Mouse (Mus musculus): ENCODE measurements around the gene H2-Q1. TPM values are rescaled to one million over a fixed set of nuclear protein-coding genes. Genes with fewer than 3 reads are reported as not detected.
"Not testable (repeated sequence)": the region's sequence is repeated elsewhere in the genome, so short reads cannot be mapped to it uniquely, and the experiment has no call there.

The H2-Q1 gene
- polyA plus RNA-seq, 1 experiment from 2014 or later, result 1.0 TPM

- not testable (repeated sequence) for H3K9me3 ChIP-seq (replicated peaks); ATAC-seq; H3K36me3 ChIP-seq; H3K9ac ChIP-seq; H3K27ac ChIP-seq; H3K4me2 ChIP-seq; H3K4me3 ChIP-seq; H3K4me1 ChIP-seq; H3K27me3 ChIP-seq (replicated peaks)
- 35% methylated on average over 6 of the region's 6 CpGs for whole genome bisulfite sequencing (ENCODE audit: insufficient replicate concordance)
Measured at GRCm38 (mm10) chr17:35353275-35353674, 33.1 kb downstream of the H2-Q1 start.

- no peak overlapping the region for H3K4me2 ChIP-seq
- no peak for ATAC-seq
- H3K27ac ChIP-seq, result no peak overlapping the region
- H3K4me1 ChIP-seq, result no peaks in the 10 kb centered on the region
- no peaks in the 10 kb centered on the region for H3K36me3 ChIP-seq
- no peak overlapping the region for H3K9ac ChIP-seq
- 56% methylated on average over 2 of the region's 2 CpGs for WGBS (ENCODE audit: insufficient replicate concordance)
- H3K9me3 ChIP-seq (replicated peaks), result no peaks in the 10 kb centered on the region
- peaks cover 16% of the 10 kb centered on the region for H3K27me3 ChIP-seq (replicated peaks)
- H3K4me3 ChIP-seq, result no peak overlapping the region
Measured at GRCm38 (mm10) chr17:35354071-35354470, 33.9 kb downstream of the H2-Q1 start.

DNA sequence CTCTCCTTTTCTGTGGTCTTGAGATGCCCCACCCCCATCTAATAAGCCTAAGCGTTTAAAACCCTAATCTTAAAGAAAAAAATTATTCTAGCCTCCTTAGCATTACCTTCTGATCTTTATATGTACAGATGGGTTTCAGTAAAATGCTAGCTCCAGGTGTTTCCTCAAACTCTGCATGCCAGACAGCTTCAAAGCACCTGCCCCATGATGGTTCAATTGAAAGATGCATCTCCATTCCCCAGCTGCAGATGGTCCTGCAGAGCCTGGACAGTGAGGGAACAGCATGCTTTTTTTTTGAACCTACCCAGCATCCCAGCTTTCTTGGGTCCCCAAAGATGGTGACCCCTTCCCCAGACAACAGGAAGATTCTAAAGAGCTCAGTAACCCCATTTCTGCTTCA lies 36.9 kb downstream of the H2-Q1 start:
- 27% methylated on average over 1 of the region's 1 CpGs for WGBS (ENCODE audit: insufficient replicate concordance)
- ATAC-seq, result no peak

GRCm38 (mm10) chr17:35358763-35359469 lies 38.7 kb downstream of the H2-Q1 start:
- Histone ChIP-seq H3K27me3 (replicated peaks) (peaks cover 23% of the 10 kb centered on the region), H3K4me3 (peak overlapping the region; percentile 35), H3K9me3 (replicated peaks) (peaks cover 8% of the 10 kb centered on the region; the same call in 1 of the 2 replicates), H3K36me3 (no peaks in the 10 kb centered on the region), H3K9ac (0 out of 2 replicates have a peak overlapping the region, but pooled peaks have one; percentile 6), H3K27ac (no peak overlapping the region), H3K4me1 (no peaks in the 10 kb centered on the region), H3K4me2 (peak overlapping the region; percentile 56)
- no peak for ATAC-seq
- 12% methylated on average over 38 of the region's 38 CpGs for WGBS (ENCODE audit: insufficient replicate concordance)

More for the DNA sequence above, 36.9 kb downstream of the H2-Q1 start:
- peaks cover 23% of the 10 kb centered on the region for H3K27me3 ChIP-seq (replicated peaks)
- no peaks in the 10 kb centered on the region for H3K9me3 ChIP-seq (replicated peaks)
- no peaks in the 10 kb centered on the region for H3K4me1 ChIP-seq
- H3K27ac ChIP-seq, result no peak overlapping the region
- H3K4me3 ChIP-seq, result no peak overlapping the region
- H3K36me3 ChIP-seq, result no peaks in the 10 kb centered on the region
- H3K9ac ChIP-seq, result no peak overlapping the region
- no peak overlapping the region for H3K4me2 ChIP-seq

DNA sequence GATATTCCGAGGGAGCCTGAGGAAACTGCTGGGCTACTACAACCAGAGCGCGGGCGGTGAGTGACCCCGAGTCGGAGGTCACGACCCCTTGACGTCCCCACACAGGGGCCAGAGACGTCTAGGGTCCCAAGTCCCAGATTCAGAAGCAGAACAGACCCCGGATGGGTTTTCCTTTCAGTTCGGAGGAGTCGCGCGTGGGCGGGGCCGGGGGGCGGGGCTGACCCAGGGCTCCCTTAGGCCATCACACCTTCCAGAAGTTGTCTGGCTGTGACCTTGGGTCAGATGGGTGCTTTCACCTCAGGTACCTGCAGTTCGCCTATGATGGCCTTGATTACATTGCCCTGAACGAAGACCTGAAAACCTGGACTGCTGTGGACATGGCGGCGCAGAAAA lies 39.3 kb downstream of the H2-Q1 start:
- H3K27ac ChIP-seq, result no peak overlapping the region
- H3K9ac ChIP-seq, result 0 out of 2 replicates have a peak overlapping the region, but pooled peaks have one; percentile 6
- WGBS (ENCODE audit: insufficient replicate concordance), result 17% methylated on average over 21 of the region's 21 CpGs
- H3K36me3 ChIP-seq, result no peaks in the 10 kb centered on the region
- peaks cover 8% of the 10 kb centered on the region; the same call in 1 of the 2 replicates for H3K9me3 ChIP-seq (replicated peaks)
- peak overlapping the region; percentile 35 for H3K4me3 ChIP-seq
- ATAC-seq, result no peak
- peaks cover 23% of the 10 kb centered on the region for H3K27me3 ChIP-seq (replicated peaks)
- peak overlapping the region; percentile 56 for H3K4me2 ChIP-seq
- no peaks in the 10 kb centered on the region for H3K4me1 ChIP-seq

Other genes starting within 250 kb of the H2-Q1 start
- 0.23 TPM in 1 of 2 replicates, not detected in the other for gene Ly6g6e, start 243.5 kb upstream of the H2-Q1 start, polyA plus RNA-seq (2016; fragmentation: Nextera tagmentation; extraction: Ambion mirVana)
- 0.36 and 0.53 TPM in 2 replicates for gene Ly6g6d, start 242.3 kb upstream of the H2-Q1 start, polyA plus RNA-seq (2016; fragmentation: Nextera tagmentation; extraction: Ambion mirVana)
- 10.2 and 10.5 TPM in 2 replicates for gene Ly6g6f, start 234.8 kb upstream of the H2-Q1 start, polyA plus RNA-seq (2016; fragmentation: Nextera tagmentation; extraction: Ambion mirVana)
- 60.2 and 61.1 TPM in 2 replicates for gene Abhd16a, start 231.1 kb upstream of the H2-Q1 start, polyA plus RNA-seq (2016; fragmentation: Nextera tagmentation; extraction: Ambion mirVana)
- not detected in 2 replicates for gene Ly6g5c, start 212.1 kb upstream of the H2-Q1 start, polyA plus RNA-seq (2016; fragmentation: Nextera tagmentation; extraction: Ambion mirVana)
- 0.55 and 0.81 TPM in 2 replicates for gene Ly6g5b, start 205.0 kb upstream of the H2-Q1 start, polyA plus RNA-seq (2016; fragmentation: Nextera tagmentation; extraction: Ambion mirVana)
- 16.5 and 19.6 TPM in 2 replicates for gene Gpank1, start 198.9 kb upstream of the H2-Q1 start, polyA plus RNA-seq (2016; fragmentation: Nextera tagmentation; extraction: Ambion mirVana)
- gene Csnk2b, start 198.4 kb upstream of the H2-Q1 start, polyA plus RNA-seq (2016; fragmentation: Nextera tagmentation; extraction: Ambion mirVana), result 187 and 192 TPM in 2 replicates
- gene D17H6S53E, start 194.0 kb upstream of the H2-Q1 start, polyA plus RNA-seq (2016; fragmentation: Nextera tagmentation; extraction: Ambion mirVana), result 3.7 and 4.3 TPM in 2 replicates
- 482 and 508 TPM in 2 replicates for gene Apom, start 188.4 kb upstream of the H2-Q1 start, polyA plus RNA-seq (2016; fragmentation: Nextera tagmentation; extraction: Ambion mirVana)
- gene Bag6, start 185.2 kb upstream of the H2-Q1 start, polyA plus RNA-seq (2016; fragmentation: Nextera tagmentation; extraction: Ambion mirVana), result 29.1 and 35.5 TPM in 2 replicates
- 83.0 and 86.8 TPM in 2 replicates for gene Prrc2a, start 155.5 kb upstream of the H2-Q1 start, polyA plus RNA-seq (2016; fragmentation: Nextera tagmentation; extraction: Ambion mirVana)
- 10.5 and 11.6 TPM in 2 replicates for gene Aif1, start 144.3 kb upstream of the H2-Q1 start, polyA plus RNA-seq (2016; fragmentation: Nextera tagmentation; extraction: Ambion mirVana)
- 20.8 and 23.7 TPM in 2 replicates for gene Lst1, start 132.0 kb upstream of the H2-Q1 start, polyA plus RNA-seq (2016; fragmentation: Nextera tagmentation; extraction: Ambion mirVana)
- gene Ltb, start 126.0 kb upstream of the H2-Q1 start, polyA plus RNA-seq (2016; fragmentation: Nextera tagmentation; extraction: Ambion mirVana), result 1.2 and 1.3 TPM in 2 replicates
- gene Tnf, start 118.4 kb upstream of the H2-Q1 start, polyA plus RNA-seq (2016; fragmentation: Nextera tagmentation; extraction: Ambion mirVana), result 0.33 and 0.36 TPM in 2 replicates
- gene Lta, start 115.1 kb upstream of the H2-Q1 start, polyA plus RNA-seq (2016; fragmentation: Nextera tagmentation; extraction: Ambion mirVana), result 0.12 TPM in 1 of 2 replicates, not detected in the other
- 0.42 TPM in 1 of 2 replicates, not detected in the other for gene Gm16181, start 99.6 kb upstream of the H2-Q1 start, polyA plus RNA-seq (2016; fragmentation: Nextera tagmentation; extraction: Ambion mirVana)
- 1.3 and 1.8 TPM in 2 replicates for gene Atp6v1g2, start 86.7 kb upstream of the H2-Q1 start, polyA plus RNA-seq (2016; fragmentation: Nextera tagmentation; extraction: Ambion mirVana)
- gene Nfkbil1, start 84.6 kb upstream of the H2-Q1 start, polyA plus RNA-seq (2016; fragmentation: Nextera tagmentation; extraction: Ambion mirVana), result 5.7 and 6.4 TPM in 2 replicates
- 258 and 267 TPM in 2 replicates for gene Ddx39b, start 78.7 kb upstream of the H2-Q1 start, polyA plus RNA-seq (2016; fragmentation: Nextera tagmentation; extraction: Ambion mirVana)
- gene H2-D1, start 57.7 kb upstream of the H2-Q1 start, polyA plus RNA-seq (2016; fragmentation: Nextera tagmentation; extraction: Ambion mirVana), result 66.8 and 72.5 TPM in 2 replicates
- 0.72 and 0.85 TPM in 2 replicates for gene H2-Q2, start 21.8 kb downstream of the H2-Q1 start, polyA plus RNA-seq (2016; fragmentation: Nextera tagmentation; extraction: Ambion mirVana)
- 1.9 and 2.3 TPM in 2 replicates for gene H2-Q4, start 59.2 kb downstream of the H2-Q1 start, polyA plus RNA-seq (2016; fragmentation: Nextera tagmentation; extraction: Ambion mirVana)
- gene H2-Q6, start 104.4 kb downstream of the H2-Q1 start, polyA plus RNA-seq (2016; fragmentation: Nextera tagmentation; extraction: Ambion mirVana), result 10.1 and 10.9 TPM in 2 replicates
- 23.4 and 24.6 TPM in 2 replicates for gene H2-Q7, start 118.8 kb downstream of the H2-Q1 start, polyA plus RNA-seq (2016; fragmentation: Nextera tagmentation; extraction: Ambion mirVana)
- 102 TPM in 2 replicates for gene H2-Q10, start 149.7 kb downstream of the H2-Q1 start, polyA plus RNA-seq (2016; fragmentation: Nextera tagmentation; extraction: Ambion mirVana)
- gene Pou5f1, start 185.6 kb downstream of the H2-Q1 start, polyA plus RNA-seq (2016; fragmentation: Nextera tagmentation; extraction: Ambion mirVana), result not detected in 2 replicates
- 42.2 and 42.4 TPM in 2 replicates for gene Tcf19, start 196.4 kb downstream of the H2-Q1 start, polyA plus RNA-seq (2016; fragmentation: Nextera tagmentation; extraction: Ambion mirVana)
- 10.4 and 14.1 TPM in 2 replicates for gene Cchcr1, start 196.7 kb downstream of the H2-Q1 start, polyA plus RNA-seq (2016; fragmentation: Nextera tagmentation; extraction: Ambion mirVana)
- 0.14 and 0.22 TPM in 2 replicates for gene Psors1c2, start 212.8 kb downstream of the H2-Q1 start, polyA plus RNA-seq (2016; fragmentation: Nextera tagmentation; extraction: Ambion mirVana)
- not detected in 2 replicates for gene Cdsn, start 231.7 kb downstream of the H2-Q1 start, polyA plus RNA-seq (2016; fragmentation: Nextera tagmentation; extraction: Ambion mirVana)
- gene 2300002M23Rik, start 247.0 kb downstream of the H2-Q1 start, polyA plus RNA-seq (2016; fragmentation: Nextera tagmentation; extraction: Ambion mirVana), result not detected in 2 replicates

Measured in liver, embryonic 12.5 days (tissue).